Mouse (Mus musculus): Measurements from ENCODE around the gene Slc43a2. TPM values are rescaled to one million over a fixed set of nuclear protein-coding genes. Genes with fewer than 3 reads are reported as not detected.

The Slc43a2 gene
- polyA plus RNA-seq, 1 experiment from 2014 or later = 3.2 TPM

GRCm38 (mm10) chr11:75574378-75575123 lies 43.1 kb downstream of the Slc43a2 start:
- Histone ChIP-seq H3K9ac (replicated peaks; ENCODE audit: low read length) (no peak overlapping the region), H3K27ac (replicated peaks; ENCODE audit: low read depth, low read length) (no peak overlapping the region), H3K9me3 (replicated peaks; ENCODE audit: control insufficient read depth, low read length) (no peaks in the 10 kb centered on the region), H3K27me3 (ENCODE audit: control insufficient read depth, insufficient read depth, low read length) (no peaks in the 10 kb centered on the region; the same call in 1 of the 2 replicates), H3K4me3 (ENCODE audit: low read depth, low read length) (no peak overlapping the region), H3K36me3 (replicated peaks; ENCODE audit: control insufficient read depth, insufficient read depth, low read depth, low read length) (no peaks in the 10 kb centered on the region; the same call in none of the 2 replicates), H3K4me2 (ENCODE audit: low read depth, low read length) (no peak overlapping the region), H3K4me1 (ENCODE audit: control insufficient read depth, insufficient read depth, low read length) (peaks cover 7% of the 10 kb centered on the region)
- DNase-seq (ENCODE audit: low spot score) (no peak), ATAC-seq (replicated peaks; ENCODE audit: insufficient number of reproducible peaks, low FRiP score, low TSS enrichment, low read depth) (no peak)
- WGBS = 82% methylated on average over 5 of the region's 5 CpGs

- H3K4me1 ChIP-seq (ENCODE audit: control insufficient read depth, insufficient read depth, low read length) = peaks cover 7% of the 10 kb centered on the region
- H3K4me3 ChIP-seq (ENCODE audit: low read depth, low read length) = no peak overlapping the region
- H3K4me2 ChIP-seq (ENCODE audit: low read depth, low read length) = no peak overlapping the region; the same call in 1 of the 2 replicates
- no peak overlapping the region for H3K9ac ChIP-seq (replicated peaks; ENCODE audit: low read length)
- no peaks in the 10 kb centered on the region; the same call in 1 of the 2 replicates for H3K36me3 ChIP-seq (replicated peaks; ENCODE audit: control insufficient read depth, insufficient read depth, low read depth, low read length)
- ATAC-seq (replicated peaks; ENCODE audit: insufficient number of reproducible peaks, low FRiP score, low TSS enrichment, low read depth) (no peak), DNase-seq (ENCODE audit: low spot score) (no peak)
- 78% methylated on average over 9 of the region's 9 CpGs for WGBS
- H3K27me3 ChIP-seq (ENCODE audit: control insufficient read depth, insufficient read depth, low read length) = no peaks in the 10 kb centered on the region; the same call in 1 of the 2 replicates
- no peak overlapping the region for H3K27ac ChIP-seq (replicated peaks; ENCODE audit: low read depth, low read length)
- H3K9me3 ChIP-seq (replicated peaks; ENCODE audit: control insufficient read depth, low read length) = no peaks in the 10 kb centered on the region
These were observed 44.1 kb downstream of the Slc43a2 start for GRCm38 (mm10) chr11:75575560-75576123.

- no peak for DNase-seq (ENCODE audit: low spot score)
- H3K4me3 ChIP-seq (ENCODE audit: low read depth, low read length) = no peak overlapping the region
- no peaks in the 10 kb centered on the region; the same call in 1 of the 2 replicates for H3K27me3 ChIP-seq (ENCODE audit: control insufficient read depth, insufficient read depth, low read length)
- no peak for ATAC-seq (replicated peaks; ENCODE audit: insufficient number of reproducible peaks, low FRiP score, low TSS enrichment, low read depth)
- no peaks in the 10 kb centered on the region for H3K4me1 ChIP-seq (ENCODE audit: control insufficient read depth, insufficient read depth, low read length)
- H3K27ac ChIP-seq (replicated peaks; ENCODE audit: low read depth, low read length) = no peak overlapping the region
- no peak overlapping the region for H3K4me2 ChIP-seq (ENCODE audit: low read depth, low read length)
- 81% methylated on average over 5 of the region's 5 CpGs for WGBS
- no peaks in the 10 kb centered on the region for H3K36me3 ChIP-seq (replicated peaks; ENCODE audit: control insufficient read depth, insufficient read depth, low read depth, low read length)
- no peaks in the 10 kb centered on the region for H3K9me3 ChIP-seq (replicated peaks; ENCODE audit: control insufficient read depth, low read length)
- no peak overlapping the region for H3K9ac ChIP-seq (replicated peaks; ENCODE audit: low read length)
These were observed 47.1 kb downstream of the Slc43a2 start for GRCm38 (mm10) chr11:75578609-75579008.

- Histone ChIP-seq H3K4me3 (ENCODE audit: low read depth, low read length) (no peak overlapping the region), H3K4me2 (ENCODE audit: low read depth, low read length) (no peak overlapping the region)
- WGBS = 90% methylated on average over 7 of the region's 7 CpGs
These were observed 50.1 kb downstream of the Slc43a2 start for GRCm38 (mm10) chr11:75581495-75582149.

GRCm38 (mm10) chr11:75583521-75583920 lies 52.0 kb downstream of the Slc43a2 start:
- WGBS = 59% methylated on average over 2 of the region's 2 CpGs

More at GRCm38 (mm10) chr11:75581495-75582149, 50.1 kb downstream of the Slc43a2 start:
- ATAC-seq (replicated peaks; ENCODE audit: insufficient number of reproducible peaks, low FRiP score, low TSS enrichment, low read depth) = no peak
- H3K9me3 ChIP-seq (replicated peaks; ENCODE audit: control insufficient read depth, low read length) = no peaks in the 10 kb centered on the region
- no peaks in the 10 kb centered on the region for H3K27me3 ChIP-seq (ENCODE audit: control insufficient read depth, insufficient read depth, low read length)
- no peak for DNase-seq (ENCODE audit: low spot score)
- no peaks in the 10 kb centered on the region for H3K4me1 ChIP-seq (ENCODE audit: control insufficient read depth, insufficient read depth, low read length)
- H3K36me3 ChIP-seq (replicated peaks; ENCODE audit: control insufficient read depth, insufficient read depth, low read depth, low read length) = no peaks in the 10 kb centered on the region
- H3K27ac ChIP-seq (replicated peaks; ENCODE audit: low read depth, low read length) = no peak overlapping the region
- no peak overlapping the region for H3K9ac ChIP-seq (replicated peaks; ENCODE audit: low read length)

GRCm38 (mm10) chr11:75585061-75585460 lies 53.6 kb downstream of the Slc43a2 start:
- Histone ChIP-seq H3K9me3 (replicated peaks; ENCODE audit: control insufficient read depth, low read length) (no peaks in the 10 kb centered on the region), H3K36me3 (replicated peaks; ENCODE audit: control insufficient read depth, insufficient read depth, low read depth, low read length) (no peaks in the 10 kb centered on the region), H3K4me3 (ENCODE audit: low read depth, low read length) (no peak overlapping the region), H3K9ac (replicated peaks; ENCODE audit: low read length) (no peak overlapping the region), H3K4me1 (ENCODE audit: control insufficient read depth, insufficient read depth, low read length) (peaks cover 3% of the 10 kb centered on the region; the same call in 1 of the 2 replicates), H3K4me2 (ENCODE audit: low read depth, low read length) (no peak overlapping the region), H3K27me3 (ENCODE audit: control insufficient read depth, insufficient read depth, low read length) (no peaks in the 10 kb centered on the region), H3K27ac (replicated peaks; ENCODE audit: low read depth, low read length) (no peak overlapping the region)
- no peak for ATAC-seq (replicated peaks; ENCODE audit: insufficient number of reproducible peaks, low FRiP score, low TSS enrichment, low read depth)
- WGBS = 84% methylated on average over 4 of the region's 4 CpGs
- no peak for DNase-seq (ENCODE audit: low spot score)

More at GRCm38 (mm10) chr11:75583521-75583920, 52.0 kb downstream of the Slc43a2 start:
- DNase-seq (ENCODE audit: low spot score) = no peak
- no peaks in the 10 kb centered on the region for H3K36me3 ChIP-seq (replicated peaks; ENCODE audit: control insufficient read depth, insufficient read depth, low read depth, low read length)
- no peaks in the 10 kb centered on the region for H3K9me3 ChIP-seq (replicated peaks; ENCODE audit: control insufficient read depth, low read length)
- H3K4me3 ChIP-seq (ENCODE audit: low read depth, low read length) = no peak overlapping the region
- no peaks in the 10 kb centered on the region for H3K27me3 ChIP-seq (ENCODE audit: control insufficient read depth, insufficient read depth, low read length)
- H3K27ac ChIP-seq (replicated peaks; ENCODE audit: low read depth, low read length) = no peak overlapping the region
- no peaks in the 10 kb centered on the region for H3K4me1 ChIP-seq (ENCODE audit: control insufficient read depth, insufficient read depth, low read length)
- no peak for ATAC-seq (replicated peaks; ENCODE audit: insufficient number of reproducible peaks, low FRiP score, low TSS enrichment, low read depth)
- no peak overlapping the region for H3K4me2 ChIP-seq (ENCODE audit: low read depth, low read length)
- no peak overlapping the region for H3K9ac ChIP-seq (replicated peaks; ENCODE audit: low read length)

GRCm38 (mm10) chr11:75585978-75586377 lies 54.5 kb downstream of the Slc43a2 start:
- ATAC-seq (replicated peaks; ENCODE audit: insufficient number of reproducible peaks, low FRiP score, low TSS enrichment, low read depth) (no peak), DNase-seq (ENCODE audit: low spot score) (no peak)
- no peaks in the 10 kb centered on the region for H3K36me3 ChIP-seq (replicated peaks; ENCODE audit: control insufficient read depth, insufficient read depth, low read depth, low read length)
- H3K9me3 ChIP-seq (replicated peaks; ENCODE audit: control insufficient read depth, low read length) = no peaks in the 10 kb centered on the region
- no peak overlapping the region for H3K4me3 ChIP-seq (ENCODE audit: low read depth, low read length)
- H3K4me1 ChIP-seq (ENCODE audit: control insufficient read depth, insufficient read depth, low read length) = peaks cover 3% of the 10 kb centered on the region; the same call in 1 of the 2 replicates
- H3K27ac ChIP-seq (replicated peaks; ENCODE audit: low read depth, low read length) = no peak overlapping the region
- H3K27me3 ChIP-seq (ENCODE audit: control insufficient read depth, insufficient read depth, low read length) = no peaks in the 10 kb centered on the region
- no peak overlapping the region for H3K9ac ChIP-seq (replicated peaks; ENCODE audit: low read length)
- 75% methylated on average over 5 of the region's 5 CpGs for WGBS
- no peak overlapping the region for H3K4me2 ChIP-seq (ENCODE audit: low read depth, low read length)

GRCm38 (mm10) chr11:75586963-75587362 lies 55.5 kb downstream of the Slc43a2 start:
- 79% methylated on average over 5 of the region's 5 CpGs for WGBS
- Histone ChIP-seq H3K4me3 (ENCODE audit: low read depth, low read length) (no peak overlapping the region), H3K9me3 (replicated peaks; ENCODE audit: control insufficient read depth, low read length) (no peaks in the 10 kb centered on the region), H3K4me2 (ENCODE audit: low read depth, low read length) (no peak overlapping the region), H3K36me3 (replicated peaks; ENCODE audit: control insufficient read depth, insufficient read depth, low read depth, low read length) (no peaks in the 10 kb centered on the region), H3K9ac (replicated peaks; ENCODE audit: low read length) (no peak overlapping the region), H3K27me3 (ENCODE audit: control insufficient read depth, insufficient read depth, low read length) (no peaks in the 10 kb centered on the region), H3K27ac (replicated peaks; ENCODE audit: low read depth, low read length) (no peak overlapping the region), H3K4me1 (ENCODE audit: control insufficient read depth, insufficient read depth, low read length) (peaks cover 3% of the 10 kb centered on the region; the same call in 1 of the 2 replicates)
- ATAC-seq (replicated peaks; ENCODE audit: insufficient number of reproducible peaks, low FRiP score, low TSS enrichment, low read depth) (no peak), DNase-seq (ENCODE audit: low spot score) (no peak)
